Mouse (Mus musculus) myocyte (in vitro differentiated cells): ENCODE results near the gene Fam173a.

Source experiments
- CEBPB ChIP-seq: IDR thresholded peaks from 2 replicates; pipeline ENCODE4 v1.6.1; 2011; ENCODE audit warnings: mild to moderate bottlenecking, moderate library complexity; ENCODE audit not compliant: poor library complexity, insufficient read depth, severe bottlenecking
- E2F4 ChIP-seq: IDR thresholded peaks from one replicate; pipeline ENCODE4 v1.6.1; 2011; ENCODE audit warnings: mild to moderate bottlenecking, control low read depth, moderate library complexity; ENCODE audit not compliant: insufficient read depth
- MAX ChIP-seq: IDR thresholded peaks from one replicate; pipeline ENCODE4 v1.6.1; 2011; ENCODE audit warnings: low read depth, mild to moderate bottlenecking, control low read depth
- MYOD1 ChIP-seq, 3 experiments: IDR thresholded peaks; one replicate each; pipeline ENCODE4 v1.6.1; 2011; ENCODE audit warnings: control low read depth in 2 of 3, low read depth in 2 of 3, mild to moderate bottlenecking in 2 of 3, moderate library complexity in 1 of 3; ENCODE audit not compliant: insufficient read length in 2 of 3, control insufficient read depth in 1 of 3
- POLR2A ChIP-seq: IDR thresholded peaks from one replicate; pipeline ENCODE4 v1.6.1; 2011; ENCODE audit warnings: low read depth, mild to moderate bottlenecking, control low read depth, moderate library complexity; ENCODE audit not compliant: insufficient read length
- POLR2AphosphoS2 ChIP-seq: IDR thresholded peaks from one replicate; pipeline ENCODE4 v1.6.1; 2011; ENCODE audit warnings: low read depth, control low read depth; ENCODE audit not compliant: insufficient read length
- SRF ChIP-seq: IDR thresholded peaks from one replicate; pipeline ENCODE4 v1.6.1; 2011; ENCODE audit warnings: low read depth; ENCODE audit not compliant: control insufficient read depth, insufficient read length
- TCF12 ChIP-seq: IDR thresholded peaks from one replicate; pipeline ENCODE4 v1.6.1; 2011; ENCODE audit warnings: mild to moderate bottlenecking, control low read depth; ENCODE audit not compliant: poor library complexity, insufficient read depth, severe bottlenecking
- TCF3 ChIP-seq: IDR thresholded peaks from one replicate; pipeline ENCODE4 v1.6.1; 2011; ENCODE audit warnings: low read depth, control low read depth; ENCODE audit not compliant: insufficient read length
- USF1 ChIP-seq: IDR thresholded peaks from one replicate; pipeline ENCODE4 v1.6.1; 2011; ENCODE audit warnings: low read depth, mild to moderate bottlenecking, control low read depth, moderate library complexity

DNA sequence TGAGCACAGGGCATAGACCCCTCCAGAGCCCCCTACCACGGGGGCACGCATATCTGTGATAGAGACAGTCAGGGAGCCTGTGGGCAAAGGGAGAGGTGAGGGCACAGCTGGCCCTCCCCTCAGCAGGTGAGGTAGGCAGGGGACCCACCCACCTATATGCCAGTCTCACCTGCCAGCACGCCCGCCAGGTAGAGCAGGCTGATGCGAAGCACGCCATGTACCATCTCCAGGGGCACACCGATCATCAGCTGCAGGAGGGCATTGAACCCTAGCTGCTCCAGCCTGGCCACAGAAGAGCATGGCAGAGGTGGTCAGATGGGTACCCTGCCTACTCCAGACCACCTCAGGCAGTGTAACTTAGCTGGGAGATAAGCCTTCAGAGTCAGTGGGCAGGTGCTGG, 42.6 kb upstream of the Fam173a start:
- TF ChIP-seq MYOD1 (IDR thresholded peaks at IDR 0.05; ENCODE audit: control insufficient read depth in 1 of 3, insufficient read length in 2 of 3, low read depth in 2 of 3), result no peak
- no peak for TF ChIP-seq POLR2A
- TF ChIP-seq E2F4, result no peak
- TF ChIP-seq TCF12, result no peak
- no peak for TF ChIP-seq MAX
- no peak for TF ChIP-seq POLR2AphosphoS2
- TF ChIP-seq USF1, result no peak
- no peak for TF ChIP-seq SRF
- no peak for TF ChIP-seq CEBPB
- TF ChIP-seq TCF3, result no peak
